Mouse (Mus musculus) hindbrain, embryonic 11.5 days (tissue): ENCODE data around the gene Rps12. TPM values are rescaled to one million over a fixed set of nuclear protein-coding genes. Genes with fewer than 3 reads are reported as not detected.
"Not testable (repeated sequence)": the region's sequence is repeated elsewhere in the genome, so short reads cannot be mapped to it uniquely, and the experiment has no call there.

Source experiments
- ATAC-seq: fragments of 200-750 bp; cut with Nextera tagmentation; 2 replicates; pipeline ENCODE4 v1.8.0; 2017; ENCODE audit warnings: mild to moderate bottlenecking, moderate TSS enrichment, moderate library complexity; ENCODE audit not compliant: low FRiP score
- DNase-seq: peaks from one replicate; pipeline ENCODE4 v3.0.0-alpha.2; 2015; ENCODE audit warnings: low spot score
- H3K27ac ChIP-seq: fragments of 300-500 bp; sonication (generic); 2 replicates; pipeline ENCODE4 v1.5.1; 2014; ENCODE audit warnings: mild to moderate bottlenecking, low read depth, low read length
- H3K27me3 ChIP-seq: fragments of 300-500 bp; sonication (generic); 2 replicates; pipeline ENCODE4 v1.6.1; 2014; ENCODE audit warnings: mild to moderate bottlenecking, low read length, moderate library complexity, mixed read lengths; ENCODE audit not compliant: control insufficient read depth, insufficient read depth
- H3K36me3 ChIP-seq: fragments of 300-500 bp; sonication (generic); 2 replicates; pipeline ENCODE4 v1.6.1; 2014; ENCODE audit warnings: mild to moderate bottlenecking, low read length, moderate library complexity, mixed read lengths; ENCODE audit not compliant: control insufficient read depth, insufficient read depth
- H3K4me1 ChIP-seq: fragments of 300-500 bp; sonication (generic); replicated peaks from 2 replicates; pipeline ENCODE4 v1.6.1; 2014; ENCODE audit warnings: low read length, mixed read lengths; ENCODE audit not compliant: control insufficient read depth, insufficient read depth
- H3K4me2 ChIP-seq: fragments of 300-500 bp; sonication (generic); replicated peaks from 2 replicates; pipeline ENCODE4 v1.6.1; 2014; ENCODE audit warnings: mild to moderate bottlenecking, low read depth, low read length
- H3K4me3 ChIP-seq: fragments of 300-500 bp; sonication (generic); 2 replicates; pipeline ENCODE4 v1.5.1; 2014; ENCODE audit warnings: low read depth, low read length
- H3K9ac ChIP-seq: fragments of 300-500 bp; sonication (generic); 2 replicates; pipeline ENCODE4 v1.6.1; 2014; ENCODE audit warnings: low read depth, low read length
- H3K9me3 ChIP-seq: fragments of 300-500 bp; sonication (generic); 2 replicates; pipeline ENCODE4 v1.6.1; 2016; ENCODE audit warnings: low read length; ENCODE audit not compliant: control insufficient read depth
- WGBS: fragments of 180-500 bp; shearing (Covaris S2); extraction: QIAGEN DNeasy Blood & Tissue Kit; methylation state at CpG from one replicate; pipeline ENCODE4 v1.1.7; 2014; 5-methylcytosine and 5-hydroxymethylcytosine counted together
- polyA plus RNA-seq: library from polyadenylated mRNA; unstranded; fragments of >200 nt; fragmentation: Nextera tagmentation; extraction: Ambion mirVana; gene quantifications from 2 replicates; pipeline ENCODE4 v1.2.1, GENCODE M21; 2014

Rps12 gene
- polyA plus RNA-seq, 1 experiment from 2014 or later, result 126 TPM

- H3K27me3 ChIP-seq, result no peaks in the 10 kb centered on the region
- WGBS, result 58% methylated on average over 9 of the region's 9 CpGs
- no peaks in the 10 kb centered on the region for H3K9me3 ChIP-seq
- H3K4me2 ChIP-seq, result peak overlapping the region; percentile 56
- peak overlapping the region; percentile 64; the same call in 1 of the 2 replicates for H3K4me3 ChIP-seq
- no peak overlapping the region for H3K9ac ChIP-seq
- no peaks in the 10 kb centered on the region for H3K4me1 ChIP-seq
- DNase-seq (no peak), ATAC-seq (0 out of 2 replicates have a peak, but pooled peaks have one; percentile 5)
- no peaks in the 10 kb centered on the region; the same call in 1 of the 2 replicates for H3K36me3 ChIP-seq
- H3K27ac ChIP-seq, result no peak overlapping the region
These were observed 8.9 kb upstream of the Rps12 start for GRCm38 (mm10) chr10:23795871-23796520.

- H3K9ac ChIP-seq, result peak overlapping the region; percentile 77
- DNase-seq (no peak), ATAC-seq (no peak)
- H3K27me3 ChIP-seq, result no peaks in the 10 kb centered on the region
- H3K4me3 ChIP-seq, result peak overlapping the region; percentile 66
- H3K9me3 ChIP-seq, result no peaks in the 10 kb centered on the region
- 14% methylated on average over 8 of the region's 8 CpGs for WGBS
- H3K4me2 ChIP-seq, result peak overlapping the region; percentile 55
- peaks cover 7% of the 10 kb centered on the region; the same call in 1 of the 2 replicates for H3K4me1 ChIP-seq
- 0 out of 2 replicates have a peak, but pooled peaks cover under 1% of the 10 kb centered on the region for H3K36me3 ChIP-seq
- no peak overlapping the region for H3K27ac ChIP-seq
These were observed 1.1 kb upstream of the Rps12 start for GRCm38 (mm10) chr10:23788056-23788600.

- H3K4me1 ChIP-seq, H3K36me3 ChIP-seq, H3K9me3 ChIP-seq, DNase-seq, H3K27ac ChIP-seq, H3K27me3 ChIP-seq: not testable (repeated sequence)
- H3K9ac ChIP-seq, result peak overlapping the region; percentile 75
- H3K4me2 ChIP-seq, result peak overlapping the region; percentile 86
- WGBS, result under 1% methylated on average over 23 of the region's 23 CpGs
- peak overlapping the region; percentile 66 for H3K4me3 ChIP-seq
- ATAC-seq, result peak; percentile 56
These were observed 440 bp downstream of the Rps12 start for GRCm38 (mm10) chr10:23786631-23787038.

GRCm38 (mm10) chr10:23786040-23786439 is 1.0 kb downstream of the Rps12 start:
- H3K9me3 ChIP-seq, result no peaks in the 10 kb centered on the region
- 0 out of 2 replicates have a peak, but pooled peaks cover 2% of the 10 kb centered on the region for H3K36me3 ChIP-seq
- 0% methylated on average over 4 of the region's 4 CpGs for WGBS
- no peaks in the 10 kb centered on the region for H3K27me3 ChIP-seq
- peak overlapping the region; percentile 66 for H3K4me3 ChIP-seq
- ATAC-seq (no peak), DNase-seq (no peak)
- H3K4me2 ChIP-seq, result peak overlapping the region; percentile 86
- peaks cover 7% of the 10 kb centered on the region; the same call in 1 of the 2 replicates for H3K4me1 ChIP-seq
- H3K27ac ChIP-seq, result no peak overlapping the region
- H3K9ac ChIP-seq, result peak overlapping the region; percentile 75

- not testable (repeated sequence) for H3K27me3 ChIP-seq, H3K9me3 ChIP-seq, ATAC-seq, H3K36me3 ChIP-seq, H3K4me1 ChIP-seq, DNase-seq, H3K27ac ChIP-seq
- peak overlapping the region; percentile 86 for H3K4me2 ChIP-seq
- H3K9ac ChIP-seq, result peak overlapping the region; percentile 75
- peak overlapping the region; percentile 66 for H3K4me3 ChIP-seq
- 40% methylated on average over 7 of the region's 7 CpGs for WGBS
These were observed 1.5 kb downstream of the Rps12 start for GRCm38 (mm10) chr10:23785599-23785998.

- no peak overlapping the region for H3K9ac ChIP-seq
- H3K27ac ChIP-seq, result no peak overlapping the region
- WGBS, result 27% methylated on average over 2 of the region's 2 CpGs
- ATAC-seq (no peak), DNase-seq (no peak)
- H3K27me3 ChIP-seq, result no peaks in the 10 kb centered on the region
- peaks cover 7% of the 10 kb centered on the region; the same call in 1 of the 2 replicates for H3K4me1 ChIP-seq
- H3K4me3 ChIP-seq, result no peak overlapping the region
- H3K4me2 ChIP-seq, result no peak overlapping the region
- 0 out of 2 replicates have a peak, but pooled peaks cover 2% of the 10 kb centered on the region for H3K36me3 ChIP-seq
- H3K9me3 ChIP-seq, result no peaks in the 10 kb centered on the region
These were observed 3.0 kb downstream of the Rps12 start for GRCm38 (mm10) chr10:23784121-23784520.

- H3K4me3 ChIP-seq, result no peak overlapping the region
- no peak overlapping the region for H3K27ac ChIP-seq
- no peaks in the 10 kb centered on the region for H3K9me3 ChIP-seq
- no peak overlapping the region for H3K9ac ChIP-seq
- no peaks in the 10 kb centered on the region for H3K27me3 ChIP-seq
- 0 out of 2 replicates have a peak, but pooled peaks cover 2% of the 10 kb centered on the region for H3K36me3 ChIP-seq
- peaks cover 7% of the 10 kb centered on the region; the same call in 1 of the 2 replicates for H3K4me1 ChIP-seq
- ATAC-seq (no peak), DNase-seq (no peak)
- WGBS, result 32% methylated on average over 2 of the region's 2 CpGs
- no peak overlapping the region for H3K4me2 ChIP-seq
These were observed 3.6 kb downstream of the Rps12 start for GRCm38 (mm10) chr10:23783493-23783884.

- Histone ChIP-seq H3K27me3 (no peaks in the 10 kb centered on the region), H3K9ac (no peak overlapping the region), H3K4me1 (peaks cover 4% of the 10 kb centered on the region; the same call in 1 of the 2 replicates), H3K27ac (no peak overlapping the region), H3K36me3 (0 out of 2 replicates have a peak, but pooled peaks cover 2% of the 10 kb centered on the region), H3K9me3 (no peaks in the 10 kb centered on the region), H3K4me2 (no peak overlapping the region), H3K4me3 (no peak overlapping the region)
- ATAC-seq (no peak), DNase-seq (no peak)
- WGBS, result 43% methylated on average over 2 of the region's 2 CpGs
These were observed 4.1 kb downstream of the Rps12 start for GRCm38 (mm10) chr10:23782855-23783492.
